Mouse (Mus musculus): Measurements from ENCODE around the gene Grm1.

DNA sequence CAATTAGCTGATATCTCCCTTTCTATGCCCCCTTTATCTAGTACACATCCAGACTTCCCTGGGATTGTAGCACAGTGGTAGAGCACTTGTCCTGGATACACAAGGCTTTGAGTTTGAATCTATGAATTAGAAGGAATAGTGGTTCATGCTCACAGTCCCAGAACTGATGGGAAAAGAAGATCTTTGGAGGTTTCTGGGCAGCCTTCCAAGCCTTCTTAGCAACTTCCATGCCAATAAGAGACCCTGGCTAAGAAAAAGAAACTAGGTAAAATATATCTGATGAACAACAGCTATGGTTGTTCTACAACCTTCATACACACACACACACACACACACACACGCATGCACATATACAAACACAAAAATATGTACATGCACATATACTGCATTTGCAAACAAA is 286.8 kb downstream of the Grm1 start:
- TF ChIP-seq CTCF (IDR thresholded peaks at IDR 0.05; ENCODE audit: low read depth) (no peak), EP300 (IDR thresholded peaks at IDR 0.05; ENCODE audit: low read depth) (no peak)
